Comparison of ENCODE assay signal across 11 mouse cellular contexts in genomic region chr12:25010416-25010815, GRCm38 (mm10).
"Had no signal": no experiment of that assay in that cellular context is flagged by ENCODE, and none has a peak within 500 bp of the region (broad histone marks: within the 10 kb centered on the region; RNA-seq: fewer than 3 reads in every experiment).

No protein-coding gene starts in this region.

- H3K27ac ChIP-seq: limb, embryonic 13.5 days; liver, embryonic 14.5 days; midbrain, embryonic 12.5 days; neural tube, embryonic 15.5 days had no signal

- H3K4me3 ChIP-seq: limb, embryonic 13.5 days; midbrain, embryonic 12.5 days; neural tube, embryonic 15.5 days had no signal

- H3K9ac ChIP-seq: limb, embryonic 13.5 days; liver, embryonic 14.5 days; midbrain, embryonic 12.5 days; neural tube, embryonic 15.5 days had no signal

- H3K4me2 ChIP-seq: limb, embryonic 13.5 days; midbrain, embryonic 12.5 days; neural tube, embryonic 15.5 days had no signal

- H3K4me1 ChIP-seq: limb, embryonic 13.5 days; midbrain, embryonic 12.5 days; neural tube, embryonic 15.5 days had no signal

- H3K9me3 ChIP-seq: limb, embryonic 13.5 days; midbrain, embryonic 12.5 days; neural tube, embryonic 15.5 days had no signal

- H3K27me3 ChIP-seq: limb, embryonic 13.5 days; midbrain, embryonic 12.5 days; neural tube, embryonic 15.5 days had no signal

- DNase-seq: kidney, adult 11 months; kidney, adult 9 months; kidney, postnatal 10 days; left cerebral cortex, postnatal 4 days; lung, adult 18-20 months; right cerebral cortex, postnatal 4 days; spleen, adult 18-20 months had no signal
